ENCODE assay signal across 10 mouse cellular contexts in genomic region chr9:66274657-66275056, GRCm38 (mm10).
DNase-seq lines count a peak whose midpoint lies in the region; ATAC-seq and TF ChIP-seq lines count a peak whose summit lies in the region.
"Had no signal": no experiment of that assay in that cellular context is flagged by ENCODE, and none has a peak within 500 bp of the region (broad histone marks: within the 10 kb centered on the region; RNA-seq: fewer than 3 reads in every experiment).

No protein-coding gene starts in this region.

- H3ac ChIP-seq in myocyte (ENCODE audit: control insufficient read depth, insufficient read length): no peak overlapping the region

- TF ChIP-seq CTCF in left cerebral cortex, adult 2 months (IDR thresholded peaks at IDR 0.05): no peak

- H3K4me2 ChIP-seq in forebrain, embryonic 11.5 days (ENCODE audit: low read depth, low read length, severe bottlenecking): peak overlapping the region; percentile 41
- H3K4me2 ChIP-seq in myocyte (ENCODE audit: low read depth): peak overlapping the region; percentile 68

- peaks cover 10% of the 10 kb centered on the region for H3K4me1 ChIP-seq in forebrain, embryonic 11.5 days (replicated peaks; ENCODE audit: control insufficient read depth, insufficient read depth, low read length)

- intact Hi-C loops in left cerebral cortex, adult 2 months (cut with DNase I): loop anchor here (1.0 kb wide), 3 partner anchors 9 to 48 kb away; no protein-coding TSS in a partner anchor

- H3K36me3 ChIP-seq in forebrain, embryonic 11.5 days (ENCODE audit: control insufficient read depth, insufficient read depth, low read length): no peaks in the 10 kb centered on the region
- H3K36me3 ChIP-seq in myocyte (ENCODE audit: control insufficient read depth, insufficient read depth): peaks cover 10% of the 10 kb centered on the region

- WGBS in forebrain, embryonic 11.5 days: 20% methylated on average over 3 of the region's 3 CpGs

- H3K79me2 ChIP-seq in myocyte (ENCODE audit: control insufficient read depth, insufficient read depth): no peaks in the 10 kb centered on the region

- peak overlapping the region; percentile 92 for H3K27ac ChIP-seq in left cerebral cortex, adult 2 months
- peak overlapping the region; percentile 89 for H3K27ac ChIP-seq in forebrain, embryonic 11.5 days (ENCODE audit: low read depth, low read length)
- H3K27ac ChIP-seq: liver, embryonic 14.5 days had no signal

- no peaks in the 10 kb centered on the region for H3K27me3 ChIP-seq in forebrain, embryonic 11.5 days (ENCODE audit: control insufficient read depth, insufficient read depth, low read length)
- H3K27me3 ChIP-seq in myocyte (ENCODE audit: control insufficient read depth, insufficient read depth, insufficient read length): no peaks in the 10 kb centered on the region

- H3K9ac ChIP-seq in forebrain, embryonic 11.5 days (ENCODE audit: low read length): no peak overlapping the region
- H3K9ac ChIP-seq: liver, embryonic 14.5 days had no signal

- ATAC-seq in forebrain, embryonic 11.5 days (replicated peaks; ENCODE audit: low FRiP score): peak; percentile 28

- no peaks in the 10 kb centered on the region for H3K9me3 ChIP-seq in forebrain, embryonic 11.5 days (ENCODE audit: control insufficient read depth, low read length)

- no peak for DNase-seq in left cerebral cortex, adult 2 months (ENCODE audit: extremely low spot score in 1 of 2, low spot score in 2 of 2)
- DNase-seq in left cerebral cortex, adult 8-10 months (ENCODE audit: low spot score in 2 of 2): no peak
- DNase-seq in ZHBTc4 (ENCODE audit: low read depth, low spot score): peak; percentile 15
- peak; percentile 60 for DNase-seq in forebrain, embryonic 11.5 days (ENCODE audit: low spot score)
- no peak for DNase-seq in Muller cell, postnatal 12 days (ENCODE audit: inconsistent ontology term)
- DNase-seq in kidney, adult 8-10 months: no peak
- DNase-seq: adrenal gland, postnatal 25 days; cerebellum, adult 8-10 months had no signal

- H3K4me3 ChIP-seq in left cerebral cortex, adult 2 months: no peak overlapping the region
- no peak overlapping the region for H3K4me3 ChIP-seq in forebrain, embryonic 11.5 days (ENCODE audit: low read depth, low read length)
- H3K4me3 ChIP-seq in myocyte: no peak overlapping the region

- TF ChIP-seq POLR2A in myocyte (IDR thresholded peaks at IDR 0.05; ENCODE audit: insufficient read length, low read depth): no peak

TF ChIP-seq in myocyte, 11 proteins besides CTCF, POLR2A, EP300 and RAD21:
- TF ChIP-seq TCF12 (IDR thresholded peaks at IDR 0.05; ENCODE audit: insufficient read depth, poor library complexity, severe bottlenecking): no peak
- TF ChIP-seq MYOG (IDR thresholded peaks at IDR 0.05; ENCODE audit: control insufficient read depth in 1 of 3, insufficient read depth in 1 of 3, insufficient read length in 2 of 3, low read depth in 2 of 3): peak in 1 of 3 experiments; percentile 45
- TF ChIP-seq MYOD1 (IDR thresholded peaks at IDR 0.05; ENCODE audit: control insufficient read depth in 1 of 3, insufficient read length in 2 of 3, low read depth in 2 of 3): peak in 1 of 3 experiments; percentile 59

Comparison
In these comparisons a context has a peak if more than half of its experiments do, and no peak if none do; other contexts are left out.
1. DNase-seq: peak in ZHBTc4 (single experiment) and forebrain, embryonic 11.5 days (single experiment); none in left cerebral cortex, adult 2 months (0 of 2), left cerebral cortex, adult 8-10 months (0 of 2), Muller cell, postnatal 12 days (single experiment) and kidney, adult 8-10 months (0 of 2).